Mouse (Mus musculus): ENCODE data around the gene Rab43. TPM values are rescaled to one million over a fixed set of nuclear protein-coding genes. Genes with fewer than 3 reads are reported as not detected.

Rab43 gene
- polyA plus RNA-seq, 1 experiment from 2014 or later, result 12.7 TPM

GRCm38 (mm10) chr6:87741978-87742377 is 70.0 kb downstream of the Rab43 start:
- 89% methylated on average over 8 of the region's 8 CpGs for WGBS
- Histone ChIP-seq H3K27ac (no peak overlapping the region), H3K36me3 (no peaks in the 10 kb centered on the region), H3K9ac (no peak overlapping the region), H3K4me1 (peaks cover 22% of the 10 kb centered on the region), H3K27me3 (no peaks in the 10 kb centered on the region; the same call in 1 of the 2 replicates), H3K4me2 (no peak overlapping the region), H3K9me3 (replicated peaks) (no peaks in the 10 kb centered on the region), H3K4me3 (replicated peaks) (no peak overlapping the region)
- no peak for ATAC-seq (replicated peaks; ENCODE audit: low FRiP score)

GRCm38 (mm10) chr6:87740496-87740895 is 71.5 kb downstream of the Rab43 start:
- ATAC-seq (replicated peaks; ENCODE audit: low FRiP score), result no peak
- H3K27me3 ChIP-seq, result peaks cover 8% of the 10 kb centered on the region; the same call in 1 of the 2 replicates

GRCm38 (mm10) chr6:87739898-87740297 is 72.1 kb downstream of the Rab43 start:
- Histone ChIP-seq H3K4me1 (peaks cover 8% of the 10 kb centered on the region; the same call in 1 of the 2 replicates), H3K27ac (peak overlapping the region; percentile 59), H3K36me3 (no peaks in the 10 kb centered on the region), H3K9me3 (replicated peaks) (no peaks in the 10 kb centered on the region), H3K9ac (no peak overlapping the region), H3K4me2 (no peak overlapping the region), H3K27me3 (peaks cover 13% of the 10 kb centered on the region), H3K4me3 (replicated peaks) (no peak overlapping the region)
- no peak for ATAC-seq (replicated peaks; ENCODE audit: low FRiP score)
- WGBS, result 51% methylated on average over 6 of the region's 6 CpGs

More at GRCm38 (mm10) chr6:87740496-87740895, 71.5 kb downstream of the Rab43 start:
- Histone ChIP-seq H3K4me2 (no peak overlapping the region), H3K36me3 (no peaks in the 10 kb centered on the region), H3K4me3 (replicated peaks) (no peak overlapping the region), H3K27ac (0 out of 2 replicates have a peak overlapping the region, but pooled peaks have one; percentile 59), H3K9ac (no peak overlapping the region), H3K9me3 (replicated peaks) (no peaks in the 10 kb centered on the region), H3K4me1 (peaks cover 11% of the 10 kb centered on the region)

Other genes starting within 250 kb of the Rab43 start
- gene Prokr1, start 221.4 kb downstream of the Rab43 start, polyA plus RNA-seq (2015; fragmentation: Nextera tagmentation; extraction: Ambion mirVana), result 5.2 and 5.4 TPM in 2 replicates
- gene Aplf, start 140.0 kb downstream of the Rab43 start, polyA plus RNA-seq (2015; fragmentation: Nextera tagmentation; extraction: Ambion mirVana), result 15.9 and 18.9 TPM in 2 replicates
- gene Efcc1, start 81.3 kb downstream of the Rab43 start, polyA plus RNA-seq (2015; fragmentation: Nextera tagmentation; extraction: Ambion mirVana), result 1.4 and 1.5 TPM in 2 replicates
- gene Gp9, start 34.1 kb downstream of the Rab43 start, polyA plus RNA-seq (2015; fragmentation: Nextera tagmentation; extraction: Ambion mirVana), result 1.9 and 2.0 TPM in 2 replicates
- 2.3 and 3.9 TPM in 2 replicates for gene Gm45140, start 23.6 kb upstream of the Rab43 start, polyA plus RNA-seq (2015; fragmentation: Nextera tagmentation; extraction: Ambion mirVana)
- gene Isy1, start 26.6 kb upstream of the Rab43 start, polyA plus RNA-seq (2015; fragmentation: Nextera tagmentation; extraction: Ambion mirVana), result 57.3 and 62.9 TPM in 2 replicates
- 1,107 and 1,171 TPM in 2 replicates for gene Cnbp, start 38.9 kb upstream of the Rab43 start, polyA plus RNA-seq (2015; fragmentation: Nextera tagmentation; extraction: Ambion mirVana)
- 159 and 164 TPM in 2 replicates for gene Copg1, start 75.7 kb upstream of the Rab43 start, polyA plus RNA-seq (2015; fragmentation: Nextera tagmentation; extraction: Ambion mirVana)
- 58.5 and 59.5 TPM in 2 replicates for gene Hmces, start 101.8 kb upstream of the Rab43 start, polyA plus RNA-seq (2015; fragmentation: Nextera tagmentation; extraction: Ambion mirVana)
- 25.8 and 28.0 TPM in 2 replicates for gene H1fx, start 169.5 kb upstream of the Rab43 start, polyA plus RNA-seq (2015; fragmentation: Nextera tagmentation; extraction: Ambion mirVana)
- 212 and 224 TPM in 2 replicates for gene Rab7, start 233.1 kb upstream of the Rab43 start, polyA plus RNA-seq (2015; fragmentation: Nextera tagmentation; extraction: Ambion mirVana)

Measured in kidney, embryonic 15.5 days (tissue).